Mouse (Mus musculus) CH12.LX (cell line): ENCODE data around the gene Mdga1.

Source experiments
- CTCF ChIP-seq, 2 experiments: IDR thresholded peaks in 1 of 2; conservative IDR thresholded peaks in 1 of 2; 2 replicates each; pipeline ENCODE4 v1.5.1; 2011 to 2012; ENCODE audit warnings: low read depth in 2 of 2, low read length in 2 of 2, improper control_type of control experiment in 1 of 2, inconsistent platforms in 1 of 2, mild to moderate bottlenecking in 1 of 2, moderate library complexity in 1 of 2
- EP300 ChIP-seq: IDR thresholded peaks from 2 replicates; pipeline ENCODE4 v1.6.1; 2011; ENCODE audit warnings: low read length, improper control_type of control experiment
- MAX ChIP-seq: IDR thresholded peaks from 2 replicates; pipeline ENCODE4 v1.6.1; 2011; ENCODE audit warnings: low read length, improper control_type of control experiment
- MAZ ChIP-seq: IDR thresholded peaks from 2 replicates; pipeline ENCODE4 v1.6.1; 2012; ENCODE audit warnings: low read depth, mild to moderate bottlenecking, inconsistent platforms, low read length, improper control_type of control experiment, moderate library complexity
- MYC ChIP-seq: IDR thresholded peaks from 2 replicates; pipeline ENCODE4 v1.6.1; 2011; ENCODE audit warnings: low read depth, mild to moderate bottlenecking, improper control_type of control experiment, low read length
- NELFE ChIP-seq: IDR thresholded peaks from 2 replicates; pipeline ENCODE4 v1.6.1; 2011; ENCODE audit warnings: low read depth, low read length, improper control_type of control experiment
- NRF1 ChIP-seq: IDR thresholded peaks from 2 replicates; pipeline ENCODE4 v1.6.1; 2014; ENCODE audit warnings: low read depth, mild to moderate bottlenecking, inconsistent platforms, low read length, improper control_type of control experiment, moderate library complexity
- POLR2A ChIP-seq: IDR thresholded peaks from 2 replicates; pipeline ENCODE4 v1.6.1; 2011; ENCODE audit warnings: low read depth, mild to moderate bottlenecking, improper control_type of control experiment, low read length
- USF1 ChIP-seq: IDR thresholded peaks from 2 replicates; pipeline ENCODE4 v1.6.1; 2014; ENCODE audit warnings: low read depth, mild to moderate bottlenecking, inconsistent platforms, low read length, improper control_type of control experiment
- ZNF384 ChIP-seq: IDR thresholded peaks from 2 replicates; pipeline ENCODE4 v1.6.1; 2012; ENCODE audit warnings: low read depth, low read length, improper control_type of control experiment, inconsistent platforms

GRCm38 (mm10) chr17:29951100-29951499 is 18.8 kb downstream of the Mdga1 start:
- no peak for TF ChIP-seq EP300
- no peak for TF ChIP-seq POLR2A
- no peak for TF ChIP-seq MAX
- no peak for TF ChIP-seq CTCF (conservative IDR thresholded peaks at IDR 0.05 in 1 of 2, IDR thresholded peaks at IDR 0.05 in 1 of 2; ENCODE audit: low read depth in 2 of 2, low read length in 2 of 2)
- TF ChIP-seq NRF1, result no peak
- TF ChIP-seq ZNF384, result no peak
- no peak for TF ChIP-seq NELFE
- TF ChIP-seq MYC, result no peak
- TF ChIP-seq USF1, result no peak
- TF ChIP-seq MAZ, result no peak
